Mouse (Mus musculus): ENCODE measurements at regions not wholly inside any gene's neighbourhood (a gene's known extent, or its start where the extent isn't known, plus 50 kb on each side); places are given as distances from the start of the nearest gene placed in this dataset.

- Histone ChIP-seq H3K79me2 (replicated peaks; ENCODE audit: control insufficient read depth, extremely low read depth, insufficient read depth, poor library complexity, severe bottlenecking) (no peaks in the 10 kb centered on the region), H3K4me3 (replicated peaks in 1 of 3; ENCODE audit: low read depth in 2 of 3, low read length in 2 of 3, poor library complexity in 1 of 3) (no peak overlapping the region), H3K4me1 (ENCODE audit: control insufficient read depth in 1 of 2, insufficient read depth in 2 of 2) (no peaks in the 10 kb centered on the region), H3K9me3 (replicated peaks; ENCODE audit: low read length) (peaks cover 73% of the 10 kb centered on the region), H3K4me2 (ENCODE audit: insufficient read depth, low read depth, poor library complexity, severe bottlenecking) (no peak overlapping the region), H3K27me3 (replicated peaks) (no peaks in the 10 kb centered on the region), H3K9ac (ENCODE audit: insufficient read depth, low read depth) (no peak overlapping the region), H3K36me3 (replicated peaks in 1 of 2; ENCODE audit: control insufficient read depth in 1 of 2, insufficient read depth in 1 of 2, low read length in 1 of 2) (no peaks in the 10 kb centered on the region), H3K27ac (ENCODE audit: insufficient read depth, low read depth) (no peak overlapping the region)
- no peak for DNase-seq (ENCODE audit: extremely low read depth)
- in situ Hi-C loops (cut with MboI; ENCODE audit: low pct_ligation_motif_present, low pct_unique_long_range_greater_than_20kb, low sequenced_read_pairs) (no loop called here), dilution Hi-C loops (cut with MboI; ENCODE audit: extremely low pct_ligation_motif_present, extremely low pct_unique_long_range_greater_than_20kb, low sequenced_read_pairs) (no loop called here)
- TF ChIP-seq ZC3H11A (IDR thresholded peaks at IDR 0.05; ENCODE audit: low read depth, low read length) (no peak), ETS1 (conservative IDR thresholded peaks at IDR 0.05; ENCODE audit: low read depth, low read length) (no peak), GABPA (IDR thresholded peaks at IDR 0.05; ENCODE audit: insufficient replicate concordance, low read depth, low read length) (no peak), E2F4 (IDR thresholded peaks at IDR 0.05; ENCODE audit: insufficient replicate concordance, low read depth, low read length) (no peak), ELF1 (IDR thresholded peaks at IDR 0.05; ENCODE audit: low read depth, low read length) (no peak), MAX (IDR thresholded peaks at IDR 0.05; ENCODE audit: low read length) (no peak), MXI1 (IDR thresholded peaks at IDR 0.05; ENCODE audit: low read depth, low read length) (no peak), PAX5 (IDR thresholded peaks at IDR 0.05; ENCODE audit: low read length) (no peak), CTCF (conservative IDR thresholded peaks at IDR 0.05 in 1 of 2, IDR thresholded peaks at IDR 0.05 in 1 of 2; ENCODE audit: low read depth in 2 of 2, low read length in 2 of 2) (no peak), TBP (conservative IDR thresholded peaks at IDR 0.05; ENCODE audit: low read depth, low read length) (no peak), POLR2AphosphoS2 (IDR thresholded peaks at IDR 0.05; ENCODE audit: low read depth, low read length) (no peak), CHD2 (IDR thresholded peaks at IDR 0.05; ENCODE audit: low read length) (no peak), SMC3 (IDR thresholded peaks at IDR 0.05; ENCODE audit: low read depth, low read length) (no peak), ZKSCAN1 (IDR thresholded peaks at IDR 0.05; ENCODE audit: borderline replicate concordance, low read depth, low read length) (no peak), USF2 (conservative IDR thresholded peaks at IDR 0.05; ENCODE audit: low read depth, low read length) (no peak), RCOR1 (conservative IDR thresholded peaks at IDR 0.05; ENCODE audit: low read depth, low read length) (no peak), ZMIZ1 (IDR thresholded peaks at IDR 0.05; ENCODE audit: low read depth, low read length) (no peak)
Measured at GRCm38 (mm10) chr15:74306543-74306942, 329.6 kb downstream of the Mroh4 start.

GRCm38 (mm10) chr15:74296277-74296676 lies 339.9 kb downstream of the Mroh4 start:
- no peak overlapping the region for H3K27ac ChIP-seq (ENCODE audit: insufficient read depth, low read depth)
- in situ Hi-C loops (cut with MboI; ENCODE audit: low pct_ligation_motif_present, low pct_unique_long_range_greater_than_20kb, low sequenced_read_pairs): no loop called here
- peaks cover 96% of the 10 kb centered on the region for H3K9me3 ChIP-seq (replicated peaks; ENCODE audit: low read length)
- TF ChIP-seq EP300 (IDR thresholded peaks at IDR 0.05; ENCODE audit: low read length): no peak
- TF ChIP-seq MAZ (IDR thresholded peaks at IDR 0.05; ENCODE audit: low read depth, low read length): no peak
- TF ChIP-seq CHD1 (IDR thresholded peaks at IDR 0.05; ENCODE audit: low read depth, low read length): no peak
- no peak for TF ChIP-seq RAD21 (IDR thresholded peaks at IDR 0.05; ENCODE audit: low read depth, low read length)
- TF ChIP-seq NRF1 (IDR thresholded peaks at IDR 0.05; ENCODE audit: low read depth, low read length): no peak
- no peak for TF ChIP-seq MXI1 (IDR thresholded peaks at IDR 0.05; ENCODE audit: low read depth, low read length)
- TF ChIP-seq GABPA (IDR thresholded peaks at IDR 0.05; ENCODE audit: insufficient replicate concordance, low read depth, low read length): no peak
- no peak for TF ChIP-seq ZMIZ1 (IDR thresholded peaks at IDR 0.05; ENCODE audit: low read depth, low read length)
- TF ChIP-seq KAT2A (IDR thresholded peaks at IDR 0.05; ENCODE audit: insufficient replicate concordance, low read length): no peak
- no peak for TF ChIP-seq USF2 (conservative IDR thresholded peaks at IDR 0.05; ENCODE audit: low read depth, low read length)
- no peak for TF ChIP-seq CTCF (conservative IDR thresholded peaks at IDR 0.05 in 1 of 2, IDR thresholded peaks at IDR 0.05 in 1 of 2; ENCODE audit: low read depth in 2 of 2, low read length in 2 of 2)
- TF ChIP-seq USF1 (IDR thresholded peaks at IDR 0.05; ENCODE audit: low read depth, low read length): no peak
- TF ChIP-seq CHD2 (IDR thresholded peaks at IDR 0.05; ENCODE audit: low read length): no peak
- TF ChIP-seq TCF12 (IDR thresholded peaks at IDR 0.05; ENCODE audit: low read depth, low read length): no peak
- TF ChIP-seq ETS1 (conservative IDR thresholded peaks at IDR 0.05; ENCODE audit: low read depth, low read length): no peak
- no peaks in the 10 kb centered on the region for H3K79me2 ChIP-seq (replicated peaks; ENCODE audit: control insufficient read depth, extremely low read depth, insufficient read depth, poor library complexity, severe bottlenecking)
- no peaks in the 10 kb centered on the region for H3K36me3 ChIP-seq (replicated peaks in 1 of 2; ENCODE audit: control insufficient read depth in 1 of 2, insufficient read depth in 1 of 2, low read length in 1 of 2)
- no peak overlapping the region for H3K4me2 ChIP-seq (ENCODE audit: insufficient read depth, low read depth, poor library complexity, severe bottlenecking)
- no peak overlapping the region for H3K4me3 ChIP-seq (replicated peaks in 1 of 3; ENCODE audit: low read depth in 2 of 3, low read length in 2 of 3, poor library complexity in 1 of 3)
- H3K27me3 ChIP-seq (replicated peaks): no peaks in the 10 kb centered on the region
- no peaks in the 10 kb centered on the region for H3K4me1 ChIP-seq (ENCODE audit: control insufficient read depth in 1 of 2, insufficient read depth in 2 of 2)
- H3K9ac ChIP-seq (ENCODE audit: insufficient read depth, low read depth): no peak overlapping the region
- DNase-seq (ENCODE audit: extremely low read depth): no peak
- dilution Hi-C loops (cut with MboI; ENCODE audit: extremely low pct_ligation_motif_present, extremely low pct_unique_long_range_greater_than_20kb, low sequenced_read_pairs): no loop called here
